Mouse (Mus musculus) intestine, embryonic 16.5 days (tissue): ENCODE data around the gene Ifit1. TPM values are rescaled to one million over a fixed set of nuclear protein-coding genes. Genes with fewer than 3 reads are reported as not detected.
"Not testable (repeated sequence)": the region's sequence is repeated elsewhere in the genome, so short reads cannot be mapped to it uniquely, and the experiment has no call there.

Experiments used
- ATAC-seq: fragments of 200-750 bp; cut with Nextera tagmentation; 2 replicates; pipeline ENCODE4 v1.8.0; 2017; ENCODE audit warnings: moderate TSS enrichment, moderate library complexity
- H3K27ac ChIP-seq: fragments of 300-500 bp; sonication (generic); 2 replicates; pipeline ENCODE4 v1.5.1; 2014; ENCODE audit warnings: mild to moderate bottlenecking, low read length
- H3K27me3 ChIP-seq: fragments of 300-500 bp; sonication (generic); replicated peaks from 2 replicates; pipeline ENCODE4 v1.6.1; 2014; ENCODE audit warnings: low read length, control low read depth, mixed read lengths; ENCODE audit not compliant: control insufficient read depth, insufficient read depth
- H3K36me3 ChIP-seq: fragments of 300-500 bp; sonication (generic); 2 replicates; pipeline ENCODE4 v1.6.1; 2014; ENCODE audit warnings: low read length, control low read depth; ENCODE audit not compliant: control insufficient read depth, insufficient read depth
- H3K4me1 ChIP-seq: fragments of 300-500 bp; sonication (generic); 2 replicates; pipeline ENCODE4 v1.6.1; 2014; ENCODE audit warnings: low read length, control low read depth, mixed read lengths; ENCODE audit not compliant: control insufficient read depth, insufficient read depth
- H3K4me2 ChIP-seq: fragments of 300-500 bp; sonication (generic); 2 replicates; pipeline ENCODE4 v1.6.1; 2014; ENCODE audit warnings: low read depth, low read length, control low read depth
- H3K4me3 ChIP-seq: fragments of 300-500 bp; sonication (generic); 2 replicates; pipeline ENCODE4 v1.5.1; 2014; ENCODE audit warnings: mild to moderate bottlenecking, low read length
- H3K9ac ChIP-seq: fragments of 300-500 bp; sonication (generic); 2 replicates; pipeline ENCODE4 v1.6.1; 2014; ENCODE audit warnings: low read depth, low read length
- H3K9me3 ChIP-seq: fragments of 300-500 bp; sonication (generic); 2 replicates; pipeline ENCODE4 v1.6.1; 2016; ENCODE audit warnings: low read length, control low read depth; ENCODE audit not compliant: control insufficient read depth
- WGBS: fragments of 180-500 bp; shearing (Covaris S2); extraction: QIAGEN DNeasy Blood & Tissue Kit; methylation state at CpG from one replicate; pipeline ENCODE4 v1.1.7; 2014; 5-methylcytosine and 5-hydroxymethylcytosine counted together
- polyA plus RNA-seq: library from polyadenylated mRNA; unstranded; fragments of >200 nt; fragmentation: Nextera tagmentation; extraction: Ambion mirVana; gene quantifications from 2 replicates; pipeline ENCODE4 v1.2.1, GENCODE M21; 2015

Gene Ifit1
- polyA plus RNA-seq, 1 experiment from 2014 or later, result 10.8 TPM

- not testable (repeated sequence) for H3K27me3 ChIP-seq
Measured at GRCm38 (mm10) chr19:34610118-34610517, 30.6 kb upstream of the Ifit1 start.

DNA sequence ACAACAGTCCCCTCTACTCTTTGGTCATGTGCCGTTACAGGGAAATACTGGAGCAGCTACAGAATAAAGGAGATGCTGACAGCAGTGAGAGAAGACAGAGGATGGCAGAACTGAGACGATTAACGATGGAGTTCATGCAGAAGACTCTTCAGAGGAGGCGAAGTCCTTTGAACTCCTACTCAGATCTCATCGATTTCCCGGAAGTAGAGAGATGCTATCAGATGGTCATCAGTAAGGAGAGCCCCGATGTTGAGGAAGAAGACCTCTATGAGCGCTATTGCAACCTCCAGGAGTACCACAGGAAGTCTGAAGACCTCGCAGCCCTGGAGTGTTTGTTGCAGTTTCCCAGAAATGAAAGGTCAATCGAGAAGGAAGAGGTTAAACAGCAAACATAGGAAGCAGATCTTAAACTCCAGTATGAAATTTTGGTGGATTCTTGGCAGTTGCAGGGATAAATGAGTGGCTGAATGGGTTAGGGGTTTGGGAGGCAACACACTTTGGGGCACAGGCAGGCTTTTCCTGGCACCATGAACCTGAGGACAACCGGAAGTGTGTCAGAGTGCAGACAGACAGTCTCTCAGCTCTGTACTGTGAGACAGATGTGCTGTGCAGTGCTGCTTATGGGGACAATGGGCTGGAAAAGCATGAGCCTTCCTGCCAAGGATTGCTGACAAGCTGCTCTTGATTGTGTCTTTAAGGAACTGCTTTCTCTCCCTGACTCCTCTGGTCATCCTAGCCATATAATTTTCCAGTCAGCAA lies 28.2 kb upstream of the Ifit1 start:
- not testable (repeated sequence) for H3K4me1 ChIP-seq, H3K9ac ChIP-seq, H3K27me3 ChIP-seq, H3K9me3 ChIP-seq, H3K27ac ChIP-seq, ATAC-seq, H3K4me2 ChIP-seq, H3K36me3 ChIP-seq, H3K4me3 ChIP-seq
- 74% methylated on average over 5 of the region's 11 CpGs for whole genome bisulfite sequencing

More at GRCm38 (mm10) chr19:34610118-34610517, 30.6 kb upstream of the Ifit1 start:
- not testable (repeated sequence) for H3K36me3 ChIP-seq, H3K9me3 ChIP-seq, H3K27ac ChIP-seq, H3K4me3 ChIP-seq, H3K4me2 ChIP-seq, H3K4me1 ChIP-seq, ATAC-seq, H3K9ac ChIP-seq
- 69% methylated on average over 3 of the region's 3 CpGs for WGBS

DNA sequence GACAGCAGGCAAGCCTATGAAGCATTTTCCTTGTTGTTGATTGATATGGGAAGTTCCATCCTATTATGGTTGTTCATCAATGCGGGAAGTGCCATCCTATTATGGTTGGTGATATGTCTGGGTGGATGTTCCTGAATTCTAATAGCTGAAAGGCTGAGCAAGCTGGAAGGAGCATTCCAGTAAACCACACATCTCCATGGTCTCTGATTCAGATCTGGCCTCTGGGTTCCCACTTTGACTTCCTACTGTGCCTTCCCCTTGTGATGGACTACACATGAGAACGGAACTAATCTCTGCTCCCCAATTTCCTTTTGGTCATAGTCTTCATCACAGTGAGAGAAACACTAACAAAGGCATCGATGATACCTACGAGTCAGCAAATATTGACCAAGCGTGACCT lies 19.8 kb upstream of the Ifit1 start:
- no peak overlapping the region for H3K9ac ChIP-seq
- 86% methylated on average over 5 of the region's 5 CpGs for WGBS

DNA sequence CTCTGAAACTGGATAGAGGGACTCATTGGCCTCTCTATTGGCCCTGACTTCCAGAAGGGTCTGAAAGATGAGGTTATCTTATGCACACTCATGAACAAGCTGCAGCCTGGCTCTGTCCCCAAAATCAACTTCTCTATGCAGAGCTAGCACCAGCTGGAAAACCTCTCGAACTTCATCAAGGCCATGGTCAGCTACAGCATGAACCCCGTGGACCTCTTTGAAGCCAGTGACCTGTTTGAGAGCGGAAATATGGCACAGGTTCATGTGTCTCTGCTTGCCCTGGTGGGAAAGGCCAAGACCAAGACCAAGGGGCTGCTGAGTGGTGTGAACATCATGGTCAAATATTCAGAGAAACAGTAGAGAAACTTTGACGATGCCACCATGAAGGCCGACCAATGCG lies 16.9 kb upstream of the Ifit1 start:
- no peaks in the 10 kb centered on the region for H3K36me3 ChIP-seq
- H3K4me2 ChIP-seq, result no peak overlapping the region
- H3K9ac ChIP-seq, result no peak overlapping the region
- 95% methylated on average over 6 of the region's 6 CpGs for WGBS
- peaks cover 5% of the 10 kb centered on the region; the same call in 1 of the 2 replicates for H3K4me1 ChIP-seq
- no peak overlapping the region for H3K4me3 ChIP-seq
- no peaks in the 10 kb centered on the region for H3K9me3 ChIP-seq
- no peaks in the 10 kb centered on the region for H3K27me3 ChIP-seq
- no peak overlapping the region for H3K27ac ChIP-seq
- ATAC-seq, result no peak

More for the DNA sequence above, 19.8 kb upstream of the Ifit1 start:
- Histone ChIP-seq H3K9me3 (no peaks in the 10 kb centered on the region), H3K4me2 (no peak overlapping the region), H3K4me1 (peaks cover 3% of the 10 kb centered on the region; the same call in 1 of the 2 replicates), H3K4me3 (no peak overlapping the region), H3K36me3 (no peaks in the 10 kb centered on the region), H3K27ac (no peak overlapping the region), H3K27me3 (no peaks in the 10 kb centered on the region)
- ATAC-seq, result no peak

- Histone ChIP-seq H3K9me3 (no peaks in the 10 kb centered on the region), H3K27me3 (no peaks in the 10 kb centered on the region), H3K4me2 (no peak overlapping the region), H3K9ac (no peak overlapping the region), H3K36me3 (no peaks in the 10 kb centered on the region), H3K4me1 (peaks cover 5% of the 10 kb centered on the region; the same call in 1 of the 2 replicates), H3K4me3 (no peak overlapping the region), H3K27ac (no peak overlapping the region)
- no peak for ATAC-seq
- 84% methylated on average over 4 of the region's 4 CpGs for WGBS
Measured at GRCm38 (mm10) chr19:34624663-34625062, 16.0 kb upstream of the Ifit1 start.

DNA sequence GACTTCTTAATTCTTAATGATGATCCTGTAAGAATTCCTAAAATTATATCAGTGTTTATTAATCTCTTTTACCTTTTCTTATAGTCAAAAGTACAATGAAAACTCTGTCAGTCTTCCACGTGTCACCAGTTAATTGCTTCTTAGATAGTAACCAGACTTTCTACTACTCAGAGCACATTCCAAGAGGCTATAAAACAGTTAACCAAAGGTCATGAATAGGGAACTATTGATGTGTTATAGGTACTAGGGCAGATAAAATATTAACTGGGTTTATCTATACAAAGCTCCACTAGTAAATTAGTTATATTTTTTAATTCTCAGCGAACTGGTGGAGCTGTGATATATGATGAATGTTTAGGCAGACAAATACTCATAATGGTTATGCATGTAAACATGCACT lies 13.2 kb upstream of the Ifit1 start:
- H3K9me3 ChIP-seq, result no peaks in the 10 kb centered on the region
- H3K4me2 ChIP-seq, result no peak overlapping the region
- H3K9ac ChIP-seq, result no peak overlapping the region
- H3K27me3 ChIP-seq, result no peaks in the 10 kb centered on the region
- no peak overlapping the region for H3K4me3 ChIP-seq
- H3K27ac ChIP-seq, result no peak overlapping the region
- 27% methylated on average over 2 of the region's 2 CpGs for WGBS
- no peaks in the 10 kb centered on the region for H3K36me3 ChIP-seq
- peak; percentile 82 for ATAC-seq
- peaks cover 4% of the 10 kb centered on the region; the same call in 1 of the 2 replicates for H3K4me1 ChIP-seq

GRCm38 (mm10) chr19:34631487-34631886 lies 9.2 kb upstream of the Ifit1 start:
- 0 out of 2 replicates have a peak, but pooled peaks cover 2% of the 10 kb centered on the region for H3K4me1 ChIP-seq
- no peak overlapping the region for H3K4me3 ChIP-seq
- H3K9ac ChIP-seq, result no peak overlapping the region
- H3K4me2 ChIP-seq, result no peak overlapping the region
- no peaks in the 10 kb centered on the region for H3K9me3 ChIP-seq
- no peaks in the 10 kb centered on the region for H3K36me3 ChIP-seq
- no peak for ATAC-seq
- H3K27ac ChIP-seq, result no peak overlapping the region
- no peaks in the 10 kb centered on the region for H3K27me3 ChIP-seq

DNA sequence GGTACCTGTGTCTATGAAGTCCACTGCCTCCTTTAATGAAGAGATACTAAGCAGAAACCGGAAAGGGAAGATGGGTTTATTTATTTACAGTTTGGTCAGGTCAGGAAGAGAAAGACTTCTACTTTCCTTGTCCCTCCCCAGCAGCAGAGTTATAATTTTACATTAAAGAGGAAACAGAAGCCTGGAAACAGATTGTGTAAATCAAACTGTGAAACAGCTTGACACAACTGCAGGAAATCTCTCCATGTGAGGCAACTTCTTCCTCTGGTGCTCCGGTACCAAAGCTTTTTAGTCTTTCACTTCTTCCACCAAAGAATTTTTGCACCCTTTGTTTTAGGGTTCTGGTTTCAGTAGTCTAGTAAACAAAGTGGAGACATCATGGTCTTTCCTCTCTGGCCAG lies 7.2 kb upstream of the Ifit1 start:
- Histone ChIP-seq H3K4me2 (no peak overlapping the region), H3K9me3 (no peaks in the 10 kb centered on the region), H3K36me3 (no peaks in the 10 kb centered on the region), H3K4me1 (no peaks in the 10 kb centered on the region), H3K27me3 (0 out of 2 replicates have a peak, but pooled peaks cover 4% of the 10 kb centered on the region), H3K27ac (no peak overlapping the region), H3K9ac (no peak overlapping the region), H3K4me3 (no peak overlapping the region)
- no peak for ATAC-seq
- 63% methylated on average over 2 of the region's 2 CpGs for WGBS

DNA sequence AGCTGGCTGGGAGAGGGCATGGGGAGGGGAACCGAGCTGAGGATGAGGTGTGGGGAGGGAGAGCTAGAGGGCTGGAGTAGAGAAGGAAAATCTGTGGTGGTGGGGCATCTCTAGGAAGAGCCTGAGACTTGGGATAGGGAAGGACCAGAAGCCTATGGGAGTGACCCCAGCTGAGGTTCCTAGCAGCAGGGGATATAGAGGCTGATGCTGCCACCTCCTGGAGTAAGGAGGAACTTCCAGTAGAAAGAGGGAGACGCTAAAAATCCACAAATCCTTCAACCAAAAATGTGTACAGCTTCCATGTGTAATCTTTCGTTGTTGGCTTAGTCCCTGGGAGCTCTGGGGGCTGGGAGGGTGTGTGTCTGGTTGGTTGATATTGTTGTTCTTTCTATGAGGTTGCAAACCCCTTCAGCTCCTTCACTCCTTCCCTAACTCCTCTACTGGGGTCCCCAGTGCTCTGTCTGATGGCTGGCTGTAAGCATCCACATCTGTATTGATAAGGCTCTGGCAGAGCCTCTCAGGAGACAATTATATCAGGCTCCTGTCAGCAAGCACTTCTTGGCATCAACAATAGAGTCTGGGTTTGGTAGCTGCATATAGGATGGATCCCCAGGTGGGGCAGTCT lies 3.6 kb upstream of the Ifit1 start:
- Histone ChIP-seq H3K4me3 (no peak overlapping the region), H3K27me3 (0 out of 2 replicates have a peak, but pooled peaks cover 4% of the 10 kb centered on the region), H3K27ac (no peak overlapping the region), H3K9ac (no peak overlapping the region), H3K4me2 (no peak overlapping the region), H3K9me3 (no peaks in the 10 kb centered on the region), H3K36me3 (no peaks in the 10 kb centered on the region), H3K4me1 (peaks cover 6% of the 10 kb centered on the region)
- peak; percentile 45; the same call in 1 of the 2 replicates for ATAC-seq
- WGBS, result 7% methylated on average over 3 of the region's 3 CpGs
